In genomic region chr5:148552187-148553071, GRCm38 (mm10) we compare ENCODE assay signal across 8 mouse cellular contexts. TPM values are rescaled to one million over a fixed set of nuclear protein-coding genes. Genes with fewer than 3 reads are reported as not detected.
DNase-seq lines count a peak whose midpoint lies in the region; ATAC-seq and TF ChIP-seq lines count a peak whose summit lies in the region.

Ubl3 (minus strand) TSS chr5:148552789.

- no peaks in the 10 kb centered on the region for H3K36me3 ChIP-seq in kidney, embryonic 14.5 days (ENCODE audit: control insufficient read depth, insufficient read depth, low read length)
- H3K36me3 ChIP-seq in limb, embryonic 15.5 days: no peaks in the 10 kb centered on the region

- peak; percentile 89 for DNase-seq in 416B (ENCODE audit: low read depth)
- peak; percentile 93 to 94 for DNase-seq in heart, adult 9 months (ENCODE audit: low spot score in 2 of 2)
- DNase-seq in monocyte, adult 2 months (ENCODE audit: low read depth in 1 of 2, low spot score in 2 of 2): peak; percentile 40 to 72
- DNase-seq in spleen, postnatal 36 days (ENCODE audit: low spot score in 2 of 2): peak; percentile 83 to 86

- peak; percentile 8; the same call in 1 of the 2 replicates for TF ChIP-seq CTCF in bone marrow, adult 2 months (IDR thresholded peaks at IDR 0.05; ENCODE audit: control insufficient read depth, insufficient read depth, low read length)
- no peak for TF ChIP-seq CTCF in embryonic fibroblast, embryonic 13.5 days (IDR thresholded peaks at IDR 0.05; ENCODE audit: borderline replicate concordance, insufficient read depth, low read length)

- no peaks in the 10 kb centered on the region for H3K27me3 ChIP-seq in kidney, embryonic 14.5 days (ENCODE audit: control insufficient read depth, insufficient read depth, low read length)
- H3K27me3 ChIP-seq in limb, embryonic 15.5 days: peaks cover 8% of the 10 kb centered on the region; the same call in 1 of the 2 replicates

- peak within 1 kb of the TSS; percentile 97 for H3K27ac ChIP-seq in bone marrow, adult 2 months (ENCODE audit: control insufficient read depth, insufficient read depth, low read depth, low read length, poor library complexity)
- H3K27ac ChIP-seq in embryonic fibroblast, embryonic 13.5 days (ENCODE audit: insufficient read depth, low read length): peak within 1 kb of the TSS; percentile 87
- H3K27ac ChIP-seq in kidney, embryonic 14.5 days (ENCODE audit: low read depth, low read length): peak within 1 kb of the TSS; percentile 96
- H3K27ac ChIP-seq in limb, embryonic 15.5 days: peak within 1 kb of the TSS; percentile 95

- peak within 1 kb of the TSS; percentile 69 for H3K4me2 ChIP-seq in kidney, embryonic 14.5 days (replicated peaks; ENCODE audit: low read depth, low read length)
- H3K4me2 ChIP-seq in limb, embryonic 15.5 days: peak within 1 kb of the TSS; percentile 65

- peaks cover 1% of the 10 kb centered on the region; the same call in 1 of the 2 replicates for H3K4me1 ChIP-seq in bone marrow, adult 2 months (ENCODE audit: control insufficient read depth, insufficient read depth, low read length)
- peaks cover 12% of the 10 kb centered on the region for H3K4me1 ChIP-seq in embryonic fibroblast, embryonic 13.5 days (ENCODE audit: control insufficient read depth, insufficient read depth, low read length)
- H3K4me1 ChIP-seq in kidney, embryonic 14.5 days (ENCODE audit: control insufficient read depth, insufficient read depth, low read length): peaks cover 29% of the 10 kb centered on the region
- H3K4me1 ChIP-seq in limb, embryonic 15.5 days: peaks cover 36% of the 10 kb centered on the region

- under 1% methylated on average over 95 of the region's 95 CpGs for WGBS in bone marrow, adult 2 months
- WGBS in kidney, embryonic 14.5 days: under 1% methylated on average over 69 of the region's 95 CpGs
- under 1% methylated on average over 89 of the region's 95 CpGs for WGBS in limb, embryonic 15.5 days

- peak within 1 kb of the TSS; percentile 82 for H3K4me3 ChIP-seq in bone marrow, adult 2 months (replicated peaks; ENCODE audit: control insufficient read depth, low read depth, low read length)
- peak within 1 kb of the TSS; percentile 91 for H3K4me3 ChIP-seq in embryonic fibroblast, embryonic 13.5 days (ENCODE audit: insufficient read depth, low read length)
- H3K4me3 ChIP-seq in kidney, embryonic 14.5 days (ENCODE audit: low read length): peak within 1 kb of the TSS; percentile 67
- H3K4me3 ChIP-seq in limb, embryonic 15.5 days: peak within 1 kb of the TSS; percentile 67

- peak; percentile 63; the same call in 1 of the 2 replicates for TF ChIP-seq POLR2A in bone marrow, adult 2 months (IDR thresholded peaks at IDR 0.05; ENCODE audit: borderline replicate concordance, control insufficient read depth, low read depth, low read length)
- TF ChIP-seq POLR2A in embryonic fibroblast, embryonic 13.5 days (IDR thresholded peaks at IDR 0.05; ENCODE audit: low read depth, low read length): peak; percentile 81

- H3K9ac ChIP-seq in kidney, embryonic 14.5 days (ENCODE audit: low read depth, low read length): peak within 1 kb of the TSS; percentile 80
- H3K9ac ChIP-seq in limb, embryonic 15.5 days: peak within 1 kb of the TSS; percentile 77

- peak; percentile 96 for ATAC-seq in kidney, embryonic 14.5 days (ENCODE audit: low FRiP score, low TSS enrichment)
- ATAC-seq in limb, embryonic 15.5 days (ENCODE audit: insufficient number of reproducible peaks, low FRiP score, low TSS enrichment, low read depth): peak; percentile 97

- H3K9me3 ChIP-seq in kidney, embryonic 14.5 days (ENCODE audit: control insufficient read depth, low read length): no peaks in the 10 kb centered on the region
- no peaks in the 10 kb centered on the region for H3K9me3 ChIP-seq in limb, embryonic 15.5 days

RNA-seq across cellular contexts. Expression of gene Ubl3, which starts in this region (rescaled TPM):
- polyA plus RNA-seq in bone marrow, adult 2 months (2011; ENCODE audit: insufficient read depth, insufficient read length, low replicate concordance, missing spikeins): 21.1 and 31.1 TPM in 2 replicates
- 41.3 and 48.1 TPM in 2 replicates for polyA plus RNA-seq in embryonic fibroblast, embryonic 13.5 days (2011; ENCODE audit: insufficient read length, low read depth, missing spikeins)
- 52.4 and 78.2 TPM in 2 replicates for polyA plus RNA-seq in kidney, embryonic 14.5 days (2014; fragmentation: Nextera tagmentation; extraction: Ambion mirVana)
- 73.1 and 73.6 TPM in 2 replicates for polyA plus RNA-seq in limb, embryonic 15.5 days (2015; fragmentation: Nextera tagmentation; extraction: Ambion mirVana)

Comparison
In these comparisons a context has a peak if more than half of its experiments do, and no peak if none do; other contexts are left out.
1. Peak in every context shown above with its lines: DNase-seq, ATAC-seq, H3K4me3 ChIP-seq and H3K27ac ChIP-seq.